Mouse (Mus musculus) heart, embryonic 12.5 days (tissue): ENCODE data around the gene Wrap53. TPM values are rescaled to one million over a fixed set of nuclear protein-coding genes. Genes with fewer than 3 reads are reported as not detected.
A peak's percentile ranks its signal among the peaks of the same experiment; 100 is the strongest.

Experiments used
- ATAC-seq: fragments of 200-750 bp; cut with Nextera tagmentation; 2 replicates; pipeline ENCODE4 v1.8.0; 2017; ENCODE audit warnings: moderate TSS enrichment, moderate library complexity; ENCODE audit not compliant: insufficient number of reproducible peaks, low FRiP score
- H3K27ac ChIP-seq: fragments of 300-500 bp; sonication (generic); 2 replicates; pipeline ENCODE4 v1.5.1; 2016; ENCODE audit warnings: mild to moderate bottlenecking, moderate library complexity; ENCODE audit not compliant: poor library complexity, severe bottlenecking
- H3K27me3 ChIP-seq: fragments of 300-500 bp; sonication (generic); replicated peaks from 2 replicates; pipeline ENCODE4 v1.6.1; 2016; ENCODE audit warnings: mild to moderate bottlenecking, moderate library complexity
- H3K36me3 ChIP-seq: fragments of 300-500 bp; sonication (generic); 2 replicates; pipeline ENCODE4 v1.6.1; 2016; ENCODE audit warnings: mild to moderate bottlenecking, moderate library complexity
- H3K4me1 ChIP-seq: fragments of 300-500 bp; sonication (generic); replicated peaks from 2 replicates; pipeline ENCODE4 v1.6.1; 2016; ENCODE audit warnings: mild to moderate bottlenecking
- H3K4me2 ChIP-seq: fragments of 300-500 bp; sonication (generic); 2 replicates; pipeline ENCODE4 v1.6.1; 2016; ENCODE audit warnings: mild to moderate bottlenecking, moderate library complexity
- H3K4me3 ChIP-seq: fragments of 300-500 bp; sonication (generic); 2 replicates; pipeline ENCODE4 v1.5.1; 2016; ENCODE audit warnings: mild to moderate bottlenecking
- H3K9ac ChIP-seq: fragments of 300-500 bp; sonication (generic); 2 replicates; pipeline ENCODE4 v1.6.1; 2016; ENCODE audit warnings: mild to moderate bottlenecking, moderate library complexity
- H3K9me3 ChIP-seq: fragments of 300-500 bp; sonication (generic); replicated peaks from 2 replicates; pipeline ENCODE4 v1.6.1; 2016; ENCODE audit warnings: mild to moderate bottlenecking, moderate library complexity
- WGBS: fragments of 180-500 bp; shearing (Covaris S2); methylation state at CpG from one replicate; pipeline ENCODE4 v1.1.7; 2016; 5-methylcytosine and 5-hydroxymethylcytosine counted together
- polyA plus RNA-seq: library from polyadenylated mRNA; unstranded; fragments of >200 nt; fragmentation: Nextera tagmentation; extraction: Ambion mirVana; gene quantifications from 2 replicates; pipeline ENCODE4 v1.2.1, GENCODE M21; 2016

Wrap53 gene
- polyA plus RNA-seq, 1 experiment from 2014 or later, result 18.7 TPM

GRCm38 (mm10) chr11:69563373-69563772 lies 16.7 kb downstream of the Wrap53 start:
- no peak overlapping the region for H3K4me3 ChIP-seq
- no peak overlapping the region; the same call in 1 of the 2 replicates for H3K27ac ChIP-seq
- WGBS, result 46% methylated on average over 13 of the region's 13 CpGs
- ATAC-seq, result no peak
- peaks cover 34% of the 10 kb centered on the region for H3K36me3 ChIP-seq
- peaks cover 56% of the 10 kb centered on the region for H3K4me1 ChIP-seq
- H3K9ac ChIP-seq, result no peak overlapping the region
- H3K4me2 ChIP-seq, result peak overlapping the region; percentile 18; the same call in 1 of the 2 replicates
- no peaks in the 10 kb centered on the region for H3K27me3 ChIP-seq
- H3K9me3 ChIP-seq, result no peaks in the 10 kb centered on the region

DNA sequence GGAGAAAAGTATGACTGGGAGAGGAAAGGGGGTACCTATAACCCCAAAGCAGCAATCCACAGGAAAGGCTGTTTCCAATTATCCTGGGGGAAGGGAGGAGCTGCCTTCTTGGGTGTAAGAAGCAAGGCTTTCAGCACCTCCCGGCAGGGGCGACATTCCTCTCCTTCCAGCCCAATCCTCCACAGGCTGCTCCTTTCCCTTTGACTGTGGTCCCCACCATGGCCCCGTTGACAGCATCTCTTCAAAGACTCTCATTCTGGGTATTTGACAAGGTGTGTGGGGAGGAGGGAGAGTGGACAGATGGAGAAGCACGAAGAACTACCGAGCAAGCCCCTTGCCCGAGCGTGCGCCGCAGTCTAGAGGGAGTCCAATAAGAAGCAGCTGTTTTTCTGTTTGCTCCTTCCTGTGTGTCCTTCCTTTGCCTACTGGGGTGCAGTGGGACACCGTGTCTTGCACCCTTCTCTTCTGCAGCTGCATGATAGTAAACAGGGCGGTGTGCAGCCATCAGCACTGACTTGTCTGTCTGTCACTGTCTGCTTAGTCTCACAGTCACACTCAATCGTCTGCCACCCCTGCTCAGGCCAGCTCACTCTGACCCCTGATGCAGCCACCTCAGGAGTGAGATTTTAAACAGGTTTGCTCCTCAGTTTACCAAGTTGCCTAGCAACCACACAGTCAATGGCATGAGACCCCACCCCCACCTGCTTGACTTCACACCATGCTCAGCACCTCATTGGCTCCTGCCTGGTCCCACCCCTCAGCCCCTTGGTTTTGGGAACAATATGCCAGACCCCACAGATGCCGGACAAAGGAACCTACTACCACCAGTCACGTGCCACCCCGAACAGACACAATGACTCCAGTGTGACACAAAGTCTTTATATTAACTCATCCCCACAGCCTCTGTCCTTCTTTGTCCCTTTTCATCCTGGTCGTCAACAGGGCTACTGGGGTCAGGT lies 18.9 kb downstream of the Wrap53 start:
- Histone ChIP-seq H3K4me1 (peaks cover 73% of the 10 kb centered on the region), H3K9ac (peak overlapping the region; percentile 88), H3K36me3 (peaks cover 32% of the 10 kb centered on the region), H3K27me3 (peaks cover 11% of the 10 kb centered on the region; the same call in 1 of the 2 replicates), H3K27ac (peak overlapping the region; percentile 96), H3K9me3 (no peaks in the 10 kb centered on the region), H3K4me3 (peak overlapping the region; percentile 62), H3K4me2 (peak overlapping the region; percentile 86)
- 16% methylated on average over 16 of the region's 16 CpGs for WGBS
- ATAC-seq, result peak; percentile 23

DNA sequence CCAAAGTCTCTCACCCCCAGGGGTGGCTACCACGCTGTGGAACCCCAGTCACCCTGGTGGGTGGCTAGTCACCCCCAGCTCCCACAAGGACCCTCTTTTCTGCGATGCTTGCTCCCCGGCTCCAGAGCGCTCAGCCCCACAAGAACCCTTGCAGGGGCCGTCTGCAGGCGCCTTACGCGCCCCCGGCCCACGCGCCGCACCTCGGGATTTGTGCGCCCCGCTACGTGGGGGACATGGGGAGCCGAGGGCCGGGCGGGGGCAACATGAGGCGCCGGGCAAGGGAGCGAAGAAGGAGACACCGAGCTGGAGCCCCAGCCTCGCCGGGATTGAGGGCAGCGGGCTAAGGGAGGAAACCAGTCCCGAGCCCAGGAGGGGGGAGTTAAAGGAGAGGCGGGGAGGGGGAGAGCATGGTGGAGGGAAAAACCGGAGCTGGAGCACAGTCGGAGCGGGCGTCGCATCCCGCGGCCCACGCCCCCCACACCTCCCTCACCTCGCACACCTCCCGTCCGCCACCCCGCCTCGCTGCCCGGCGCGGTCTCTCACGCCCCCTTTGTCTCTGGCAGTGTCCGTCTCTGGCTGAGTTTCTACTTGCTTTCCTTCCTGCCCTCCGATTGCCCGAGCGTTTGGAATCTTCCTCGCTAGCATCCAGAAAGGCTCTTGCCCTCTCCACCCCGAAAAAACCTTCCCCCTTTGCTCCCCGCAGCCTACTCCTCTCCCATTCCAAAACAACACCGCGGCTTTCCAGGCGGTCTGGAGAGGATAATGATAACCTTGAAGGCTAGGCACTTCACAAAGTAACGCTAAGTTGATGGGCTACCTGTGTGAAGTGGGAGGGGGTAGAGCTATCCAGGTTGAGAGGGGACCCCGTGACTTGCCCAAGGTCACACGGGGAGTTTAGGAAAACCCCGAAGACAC lies 19.9 kb downstream of the Wrap53 start, which contains the start of gene Efnb3:
Gene Efnb3, minus strand, starts transcription at position 355 of the 915 bp plus-strand sequence.
- H3K4me2 ChIP-seq, result peak within 1 kb of the TSS; percentile 86
- H3K9me3 ChIP-seq, result no peaks in the 10 kb centered on the region
- H3K36me3 ChIP-seq, result peaks cover 38% of the 10 kb centered on the region
- ATAC-seq, result peak; percentile 47
- H3K4me1 ChIP-seq, result peaks cover 73% of the 10 kb centered on the region
- peak within 1 kb of the TSS; percentile 62 for H3K4me3 ChIP-seq
- H3K27me3 ChIP-seq, result peaks cover 19% of the 10 kb centered on the region; the same call in 1 of the 2 replicates
- peak within 1 kb of the TSS; percentile 88 for H3K9ac ChIP-seq
- under 1% methylated on average over 57 of the region's 59 CpGs for WGBS
- H3K27ac ChIP-seq, result peak within 1 kb of the TSS; percentile 96

- H3K4me1 ChIP-seq, result peaks cover 76% of the 10 kb centered on the region
- H3K27me3 ChIP-seq, result peaks cover 19% of the 10 kb centered on the region; the same call in 1 of the 2 replicates
- 3% methylated on average over 5 of the region's 5 CpGs for WGBS
- ATAC-seq, result peak; percentile 63
- peak overlapping the region; percentile 88 for H3K9ac ChIP-seq
- H3K36me3 ChIP-seq, result peaks cover 45% of the 10 kb centered on the region
- peak overlapping the region; percentile 86 for H3K4me2 ChIP-seq
- peak overlapping the region; percentile 62 for H3K4me3 ChIP-seq
- H3K9me3 ChIP-seq, result no peaks in the 10 kb centered on the region
- peak overlapping the region; percentile 96 for H3K27ac ChIP-seq
These were observed 20.9 kb downstream of the Wrap53 start for GRCm38 (mm10) chr11:69559183-69559582.

GRCm38 (mm10) chr11:69558756-69559155 lies 21.3 kb downstream of the Wrap53 start:
- H3K4me3 ChIP-seq, result peak overlapping the region; percentile 62
- H3K4me1 ChIP-seq, result peaks cover 74% of the 10 kb centered on the region
- H3K27ac ChIP-seq, result peak overlapping the region; percentile 96
- WGBS, result under 1% methylated on average over 6 of the region's 6 CpGs
- H3K27me3 ChIP-seq, result peaks cover 19% of the 10 kb centered on the region; the same call in 1 of the 2 replicates
- H3K9ac ChIP-seq, result peak overlapping the region; percentile 88
- H3K36me3 ChIP-seq, result peaks cover 45% of the 10 kb centered on the region
- H3K9me3 ChIP-seq, result no peaks in the 10 kb centered on the region
- no peak for ATAC-seq
- peak overlapping the region; percentile 86 for H3K4me2 ChIP-seq

DNA sequence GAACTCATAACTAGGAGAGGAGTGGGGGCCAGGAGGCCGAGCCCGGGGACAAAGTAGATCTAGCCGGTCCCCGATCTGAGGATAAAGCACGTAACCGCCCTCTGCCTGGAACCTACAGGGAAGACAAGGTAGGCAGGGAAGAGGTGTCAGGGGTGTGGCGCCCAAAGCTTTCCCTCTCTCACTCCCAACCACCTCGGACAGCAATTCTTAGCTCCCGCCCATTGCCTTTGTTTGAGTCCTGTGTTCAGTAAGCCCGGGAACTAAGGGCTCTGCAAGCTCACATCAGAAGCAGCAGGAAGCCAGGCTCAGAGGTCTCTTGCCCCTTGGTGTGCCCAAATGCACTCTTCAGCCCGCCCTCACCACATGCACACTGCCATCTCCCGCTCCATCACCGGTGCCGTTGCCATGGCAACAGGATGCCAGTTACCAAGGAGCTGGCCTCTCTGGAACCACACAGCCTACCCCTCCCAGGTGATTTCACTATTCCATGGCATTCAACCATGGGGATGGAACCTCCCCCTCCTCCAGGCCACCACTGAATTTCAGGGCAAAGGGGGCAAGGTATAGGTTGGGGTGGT lies 22.6 kb downstream of the Wrap53 start:
- no peak for ATAC-seq
- 38% methylated on average over 14 of the region's 14 CpGs for WGBS
- Histone ChIP-seq H3K4me2 (peak overlapping the region; percentile 86), H3K9me3 (no peaks in the 10 kb centered on the region), H3K4me3 (0 out of 2 replicates have a peak overlapping the region, but pooled peaks have one; percentile 62), H3K4me1 (peaks cover 67% of the 10 kb centered on the region), H3K27me3 (peaks cover 19% of the 10 kb centered on the region; the same call in 1 of the 2 replicates), H3K9ac (peak overlapping the region; percentile 15; the same call in 1 of the 2 replicates), H3K27ac (no peak overlapping the region), H3K36me3 (peaks cover 37% of the 10 kb centered on the region)

DNA sequence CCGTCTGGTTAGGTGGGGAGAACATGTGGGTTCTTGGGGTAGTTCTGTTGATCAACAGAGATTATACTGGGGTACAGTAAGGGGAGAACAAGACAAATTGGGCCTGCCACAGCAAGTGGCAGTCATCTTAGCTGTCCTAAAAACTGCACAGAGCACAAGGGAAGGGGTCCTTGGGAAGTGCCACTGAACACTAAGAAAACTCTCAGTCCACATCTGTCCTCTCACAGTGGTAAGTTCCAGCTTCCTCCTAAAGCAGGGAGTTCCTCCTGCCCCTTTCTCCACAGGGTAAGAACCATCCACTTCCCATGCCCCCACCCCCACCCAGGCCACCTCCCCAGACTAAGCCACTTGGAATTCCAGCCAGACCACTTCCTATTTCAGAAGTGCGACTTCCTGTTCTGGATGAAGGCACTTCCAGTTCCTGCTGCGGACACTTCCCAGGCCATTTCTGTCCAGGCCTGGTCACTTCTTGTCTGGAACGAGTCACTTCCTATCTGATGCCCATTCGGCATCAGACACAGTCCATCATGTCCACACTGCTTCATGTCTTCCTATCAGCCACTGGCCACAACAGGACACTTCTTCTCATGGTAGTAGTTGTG lies 25.4 kb downstream of the Wrap53 start:
- Histone ChIP-seq H3K4me3 (no peak overlapping the region), H3K27ac (no peak overlapping the region), H3K4me1 (peaks cover 49% of the 10 kb centered on the region), H3K9ac (no peak overlapping the region), H3K4me2 (no peak overlapping the region), H3K9me3 (0 out of 2 replicates have a peak, but pooled peaks cover 3% of the 10 kb centered on the region), H3K27me3 (peaks cover 25% of the 10 kb centered on the region), H3K36me3 (peaks cover 31% of the 10 kb centered on the region)
- WGBS, result 68% methylated on average over 5 of the region's 5 CpGs
- no peak for ATAC-seq

- H3K4me1 ChIP-seq, result peaks cover 36% of the 10 kb centered on the region
- 0 out of 2 replicates have a peak, but pooled peaks cover 3% of the 10 kb centered on the region for H3K9me3 ChIP-seq
- 45% methylated on average over 2 of the region's 2 CpGs for WGBS
- no peak overlapping the region for H3K27ac ChIP-seq
- peaks cover 38% of the 10 kb centered on the region for H3K27me3 ChIP-seq
- peaks cover 31% of the 10 kb centered on the region for H3K36me3 ChIP-seq
- H3K4me3 ChIP-seq, result no peak overlapping the region
- H3K4me2 ChIP-seq, result no peak overlapping the region
- no peak overlapping the region for H3K9ac ChIP-seq
- ATAC-seq, result no peak
These were observed 26.7 kb downstream of the Wrap53 start for GRCm38 (mm10) chr11:69553341-69553721.

DNA sequence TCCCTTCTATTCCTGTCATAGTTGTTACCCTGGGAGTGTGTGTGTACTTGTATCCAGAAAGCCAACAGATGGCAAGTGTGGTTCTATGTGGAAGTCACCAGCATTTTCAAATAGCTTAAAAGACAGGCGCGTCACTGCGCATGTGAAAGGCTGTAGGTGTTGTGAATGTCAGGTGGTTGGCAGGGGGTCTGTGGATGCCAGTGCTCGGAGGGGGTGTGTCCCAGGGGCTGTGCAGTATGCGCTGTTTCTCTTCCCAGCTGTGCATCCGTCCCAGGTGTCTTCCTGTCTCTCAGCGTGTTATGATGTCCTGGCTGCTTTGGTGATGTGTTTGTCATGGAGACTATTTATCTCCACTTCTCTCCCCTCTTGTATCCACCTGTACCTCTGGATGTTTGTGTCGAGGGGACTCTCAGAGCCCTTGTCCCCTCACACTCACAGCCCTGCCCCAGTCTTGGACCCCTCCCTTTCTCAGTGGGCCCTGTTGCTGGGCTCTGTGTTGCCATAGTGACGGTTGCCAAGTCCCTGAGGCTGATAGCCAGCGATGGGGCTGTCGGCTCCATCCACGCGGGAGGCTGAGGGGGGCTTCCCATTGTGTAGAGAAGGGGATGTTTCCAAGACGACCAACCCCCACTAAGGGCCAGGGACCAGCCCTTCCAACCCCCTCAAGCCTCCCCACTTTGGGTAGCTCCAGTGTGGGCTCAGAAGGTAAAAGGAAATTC lies 27.3 kb downstream of the Wrap53 start:
- H3K9ac ChIP-seq, result no peak overlapping the region
- peaks cover 32% of the 10 kb centered on the region for H3K4me1 ChIP-seq
- peaks cover 44% of the 10 kb centered on the region for H3K27me3 ChIP-seq
- no peak overlapping the region for H3K27ac ChIP-seq
- peaks cover 31% of the 10 kb centered on the region for H3K36me3 ChIP-seq
- no peak for ATAC-seq
- no peak overlapping the region for H3K4me3 ChIP-seq
- H3K4me2 ChIP-seq, result no peak overlapping the region
- 29% methylated on average over 14 of the region's 14 CpGs for WGBS
- 0 out of 2 replicates have a peak, but pooled peaks cover 3% of the 10 kb centered on the region for H3K9me3 ChIP-seq
